Mouse (Mus musculus): Measurements from ENCODE around the gene Fam83d.

Fam83d gene

DNA sequence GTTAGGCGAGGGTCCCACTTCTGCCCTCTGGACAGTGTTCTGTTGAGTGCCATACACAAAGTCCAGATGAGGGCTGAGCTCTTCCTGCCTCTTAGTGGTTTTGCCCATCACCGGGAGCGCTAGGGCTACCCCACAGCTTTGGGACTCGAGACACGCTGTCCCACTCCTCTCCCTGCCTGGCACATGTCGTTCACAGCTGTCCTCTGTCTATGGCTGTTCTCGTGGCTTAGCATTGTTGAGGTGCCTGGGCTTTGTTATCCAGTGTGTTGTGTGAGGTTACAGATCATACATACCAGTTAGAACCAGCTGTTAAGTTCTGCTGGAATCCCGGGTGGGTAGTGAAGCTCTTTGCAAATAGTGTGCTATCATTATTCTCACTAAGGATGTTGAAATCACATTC, 49.8 kb downstream of the Fam83d start:
- DNase-seq = no peak

DNA sequence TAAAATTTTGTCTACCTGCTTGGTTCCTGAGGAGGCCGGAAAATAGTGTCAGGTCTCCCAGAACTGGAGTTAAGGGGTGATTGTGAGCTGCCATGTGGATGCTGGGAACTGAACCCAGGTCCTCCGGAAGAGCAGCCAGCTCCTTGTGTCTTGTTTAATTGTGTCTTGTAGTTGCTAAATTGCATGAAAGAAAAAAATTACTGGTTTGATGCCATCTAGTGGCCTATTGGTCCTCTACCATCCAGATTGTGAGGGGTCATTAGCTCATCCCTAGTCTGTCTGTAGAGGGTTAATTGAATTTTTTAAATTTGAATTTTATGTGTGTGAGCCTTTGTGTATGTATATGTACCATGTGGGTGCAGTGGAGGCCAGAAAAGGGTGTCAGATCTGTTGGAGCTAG, 60.2 kb downstream of the Fam83d start:
- DNase-seq = no peak

DNA sequence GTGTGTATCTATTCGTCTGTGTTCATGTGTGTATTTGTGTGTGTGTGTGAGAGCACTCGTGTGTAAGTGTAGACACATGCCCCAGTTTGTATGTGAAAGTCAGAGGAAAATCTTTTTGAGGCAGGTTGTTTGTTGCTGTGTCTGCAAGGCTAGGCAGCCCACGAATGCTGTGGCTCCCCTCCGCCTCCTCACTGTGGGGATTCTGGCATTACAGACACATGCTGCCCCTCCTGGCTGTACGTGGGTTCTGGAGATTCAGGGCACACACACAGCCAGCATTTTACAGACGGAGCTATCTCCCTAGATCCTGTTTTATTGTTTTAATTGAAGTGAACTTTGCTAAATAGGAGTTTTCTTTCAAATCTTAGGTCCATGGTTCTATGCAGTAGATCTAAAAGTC, 61.9 kb downstream of the Fam83d start:
- no peak for DNase-seq

DNA sequence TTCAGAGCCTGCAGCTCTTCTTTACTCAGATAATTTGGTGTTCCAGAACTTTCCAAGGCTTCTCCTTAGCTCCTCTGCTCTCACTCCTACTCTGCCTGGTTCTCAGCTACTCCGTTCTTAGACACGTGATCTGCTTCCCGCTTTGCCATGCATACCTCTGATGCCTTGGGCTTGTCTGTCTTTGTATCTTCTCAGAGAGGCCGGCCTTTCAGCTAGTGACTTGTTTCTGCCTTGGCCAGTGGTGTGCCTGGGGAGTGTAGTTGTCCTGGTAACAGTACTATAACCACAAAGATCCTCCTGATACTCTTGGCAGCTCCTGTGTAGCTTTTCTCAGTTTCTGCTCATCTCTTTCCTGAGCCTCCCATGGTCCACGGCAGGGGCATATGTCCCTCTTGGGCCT, 65.3 kb downstream of the Fam83d start:
- DNase-seq = no peak

DNA sequence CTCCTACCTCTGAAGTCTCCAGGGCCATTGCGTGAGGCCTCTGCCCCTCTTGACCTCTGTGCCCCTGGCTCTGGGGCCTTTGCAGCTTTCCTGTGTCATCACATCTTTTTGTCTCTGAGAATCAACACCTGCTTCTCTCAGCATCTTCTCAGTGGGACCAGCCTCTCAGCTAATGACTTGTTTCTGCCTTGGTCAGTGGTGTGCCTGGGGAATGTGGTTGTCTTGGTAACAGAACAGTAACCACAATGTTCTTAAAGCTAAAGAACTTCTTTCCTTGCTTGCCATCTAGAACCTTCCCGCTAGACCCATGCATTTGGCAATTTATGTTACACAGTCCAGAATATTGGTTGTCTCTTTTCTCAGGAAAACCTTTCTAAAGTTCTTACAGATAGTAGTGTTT, 65.8 kb downstream of the Fam83d start:
- no peak for DNase-seq
